Mouse (Mus musculus): Measurements from ENCODE around the gene Fgfr2. TPM values are rescaled to one million over a fixed set of nuclear protein-coding genes. Genes with fewer than 3 reads are reported as not detected.

Fgfr2 gene
- polyA plus RNA-seq, 1 experiment: 114 TPM

DNA sequence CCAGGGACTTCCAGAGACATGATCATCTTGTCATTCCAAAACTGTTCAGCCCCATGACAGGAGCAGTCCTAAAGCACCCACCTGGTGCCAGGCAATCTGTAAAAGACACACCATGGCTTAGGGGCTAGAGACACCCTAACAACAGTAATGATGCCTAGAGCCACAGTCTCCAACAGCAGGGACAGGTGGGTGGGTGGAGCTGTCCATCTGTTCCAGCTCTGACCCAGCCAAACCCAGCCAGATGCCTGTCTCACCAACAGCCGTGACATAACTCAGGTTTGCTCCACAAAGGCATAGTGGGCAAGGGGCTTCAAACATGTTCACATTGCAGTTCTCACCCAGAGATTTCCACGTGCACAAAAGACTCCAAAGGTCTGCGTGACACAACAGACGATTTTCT lies 841.4 kb downstream of the Fgfr2 start:
- no peak overlapping the region for H3K4me3 ChIP-seq (replicated peaks; ENCODE audit: extremely low read depth, low read depth, low read length)
- peaks cover 18% of the 10 kb centered on the region for H3K4me1 ChIP-seq (ENCODE audit: control insufficient read depth, insufficient read depth, low read length)
- TF ChIP-seq POLR2A (IDR thresholded peaks at IDR 0.05; ENCODE audit: borderline replicate concordance, extremely low read depth, low read depth, low read length) (no peak), CTCF (IDR thresholded peaks at IDR 0.05; ENCODE audit: insufficient read depth, low read length) (no peak)
- DNase-seq: no peak
- WGBS: 89% methylated on average over 4 of the region's 4 CpGs

DNA sequence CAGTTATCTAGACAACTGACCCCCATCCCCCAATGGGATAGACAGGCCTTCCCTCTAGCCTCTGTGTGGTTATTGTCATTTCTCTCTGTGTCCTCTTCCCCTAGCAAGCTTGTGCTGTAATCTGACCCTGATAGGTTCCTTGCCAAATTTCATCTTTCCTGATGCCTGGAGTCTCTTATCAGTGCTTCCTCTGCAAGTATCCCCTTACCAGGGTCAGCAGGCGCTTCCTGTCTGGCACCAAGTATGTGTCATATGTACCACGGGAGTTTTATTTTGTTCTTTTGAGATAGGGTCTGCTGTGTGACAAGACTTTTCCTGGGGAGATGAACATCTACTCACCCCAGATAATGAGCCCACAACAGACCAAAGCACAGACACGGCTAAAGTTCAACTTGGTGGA lies 844.5 kb downstream of the Fgfr2 start:
- TF ChIP-seq POLR2A (IDR thresholded peaks at IDR 0.05; ENCODE audit: borderline replicate concordance, extremely low read depth, low read depth, low read length): no peak
- TF ChIP-seq CTCF (IDR thresholded peaks at IDR 0.05; ENCODE audit: insufficient read depth, low read length): no peak
- no peak overlapping the region for H3K4me3 ChIP-seq (replicated peaks; ENCODE audit: extremely low read depth, low read depth, low read length)
- DNase-seq: no peak
- H3K4me1 ChIP-seq (ENCODE audit: control insufficient read depth, insufficient read depth, low read length): peaks cover 6% of the 10 kb centered on the region; the same call in 1 of the 2 replicates
- WGBS: 46% methylated on average over 3 of the region's 3 CpGs

DNA sequence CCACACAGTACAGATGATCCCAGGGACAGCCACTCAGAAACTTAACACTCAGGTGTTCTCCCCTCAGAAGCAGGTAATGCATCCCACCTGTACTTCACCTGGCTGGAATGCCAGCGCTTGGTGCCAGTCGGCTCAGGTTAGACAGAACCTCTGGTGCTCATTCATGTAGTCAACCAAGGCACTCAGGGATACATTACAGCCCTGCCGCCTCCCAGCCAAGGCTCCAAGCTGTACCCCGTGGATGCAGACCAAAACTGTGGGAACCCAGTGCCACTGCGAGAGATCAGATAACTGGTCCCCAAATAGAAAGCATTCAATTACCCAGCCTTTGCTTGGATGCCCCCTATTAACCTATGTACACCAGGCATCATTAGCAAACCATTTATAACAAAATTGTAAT lies 846.9 kb downstream of the Fgfr2 start:
- 95% methylated on average over 5 of the region's 5 CpGs for WGBS
- DNase-seq: no peak
- Histone ChIP-seq H3K4me3 (replicated peaks; ENCODE audit: extremely low read depth, low read depth, low read length) (no peak overlapping the region), H3K4me1 (ENCODE audit: control insufficient read depth, insufficient read depth, low read length) (peaks cover 6% of the 10 kb centered on the region; the same call in 1 of the 2 replicates)
- no peak for TF ChIP-seq CTCF (IDR thresholded peaks at IDR 0.05; ENCODE audit: insufficient read depth, low read length)

DNA sequence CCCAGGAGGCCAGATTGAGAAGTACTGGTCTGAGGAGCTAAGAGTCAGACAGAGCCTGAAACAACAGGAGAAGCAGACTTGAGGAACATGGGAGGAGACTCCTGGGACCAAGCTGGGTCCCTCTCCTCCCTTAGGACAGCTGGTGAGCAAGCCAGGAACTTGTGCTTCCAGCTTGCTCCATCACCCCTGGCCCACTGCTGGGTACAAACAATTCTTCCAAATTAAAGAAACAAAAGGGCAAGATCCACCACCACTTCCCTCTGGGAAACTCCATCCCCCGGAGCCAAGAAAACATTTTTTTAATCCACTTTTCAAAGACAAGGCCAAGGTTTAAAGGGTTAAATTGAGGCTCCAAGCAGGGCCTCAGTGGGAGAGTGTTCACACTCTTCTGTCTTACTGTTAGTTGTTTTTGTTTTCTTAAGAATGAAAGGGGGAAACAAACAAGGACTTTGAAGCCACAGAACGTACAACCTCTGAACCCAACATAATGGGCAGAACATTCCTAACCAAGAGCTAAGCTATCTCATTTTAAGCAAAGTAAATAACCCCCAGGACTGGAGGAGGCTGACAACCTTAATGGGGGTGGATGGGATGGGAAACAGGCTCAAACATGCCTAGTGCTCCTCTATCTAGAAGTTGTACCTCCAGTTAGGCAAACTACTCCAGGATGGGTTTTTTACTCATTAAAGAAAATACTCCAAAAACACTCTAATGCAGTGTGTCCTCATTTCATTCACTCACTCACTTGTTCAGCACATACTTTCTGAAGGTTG lies 849.2 kb downstream of the Fgfr2 start:
- TF ChIP-seq CTCF (IDR thresholded peaks at IDR 0.05; ENCODE audit: insufficient read depth, low read length): no peak
- TF ChIP-seq POLR2A (IDR thresholded peaks at IDR 0.05; ENCODE audit: borderline replicate concordance, extremely low read depth, low read depth, low read length): no peak
- peaks cover 6% of the 10 kb centered on the region; the same call in 1 of the 2 replicates for H3K4me1 ChIP-seq (ENCODE audit: control insufficient read depth, insufficient read depth, low read length)
- no peak for DNase-seq
- H3K4me3 ChIP-seq (replicated peaks; ENCODE audit: extremely low read depth, low read depth, low read length): no peak overlapping the region
- WGBS: 61% methylated on average over 2 of the region's 2 CpGs

DNA sequence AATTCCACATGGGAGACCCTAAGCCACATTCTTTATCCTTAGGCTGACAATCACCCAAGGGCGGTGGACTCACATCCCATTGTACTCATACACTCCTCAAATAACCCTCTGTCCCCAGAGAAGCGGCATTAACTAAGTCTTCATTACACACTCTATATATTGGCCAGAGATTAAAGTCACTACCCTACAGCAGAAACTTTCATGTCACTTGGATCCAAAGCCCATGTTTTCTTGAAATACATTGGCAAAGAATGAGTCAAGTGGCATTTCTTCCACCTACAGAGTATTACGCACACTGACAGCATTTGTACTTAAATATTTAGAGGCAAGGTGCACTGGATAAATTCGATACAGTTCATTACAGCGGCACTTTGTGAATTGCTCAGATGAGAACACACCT lies 850.2 kb downstream of the Fgfr2 start:
- Histone ChIP-seq H3K4me3 (replicated peaks; ENCODE audit: extremely low read depth, low read depth, low read length) (no peak overlapping the region), H3K4me1 (ENCODE audit: control insufficient read depth, insufficient read depth, low read length) (peaks cover 1% of the 10 kb centered on the region; the same call in 1 of the 2 replicates)
- WGBS: 94% methylated on average over 5 of the region's 5 CpGs
- no peak for DNase-seq
- TF ChIP-seq CTCF (IDR thresholded peaks at IDR 0.05; ENCODE audit: insufficient read depth, low read length) (no peak), POLR2A (IDR thresholded peaks at IDR 0.05; ENCODE audit: borderline replicate concordance, extremely low read depth, low read depth, low read length) (no peak)

DNA sequence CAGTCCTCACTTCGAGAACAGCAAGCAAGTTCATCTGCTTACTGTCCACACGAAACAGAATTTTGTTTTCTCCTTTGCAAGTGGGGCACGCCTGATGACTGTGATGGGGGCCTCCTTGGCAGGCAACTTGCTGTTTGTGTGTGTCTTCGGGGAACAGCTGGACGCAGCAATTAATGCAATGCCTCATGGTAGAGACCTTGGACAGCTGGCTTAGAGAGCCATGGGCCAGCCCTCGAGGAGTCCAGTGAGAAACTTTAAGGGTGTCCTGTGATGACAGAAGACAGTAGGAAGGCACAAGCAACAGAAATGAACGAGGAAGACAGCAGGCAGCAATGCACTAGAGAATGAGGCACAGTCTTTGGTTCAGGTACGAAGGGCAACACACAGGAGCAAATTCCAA lies 852.8 kb downstream of the Fgfr2 start:
- Histone ChIP-seq H3K4me1 (ENCODE audit: control insufficient read depth, insufficient read depth, low read length) (no peaks in the 10 kb centered on the region), H3K4me3 (replicated peaks; ENCODE audit: extremely low read depth, low read depth, low read length) (no peak overlapping the region)
- TF ChIP-seq CTCF (IDR thresholded peaks at IDR 0.05; ENCODE audit: insufficient read depth, low read length) (no peak), POLR2A (IDR thresholded peaks at IDR 0.05; ENCODE audit: borderline replicate concordance, extremely low read depth, low read depth, low read length) (no peak)
- WGBS: 71% methylated on average over 8 of the region's 8 CpGs
- no peak for DNase-seq

DNA sequence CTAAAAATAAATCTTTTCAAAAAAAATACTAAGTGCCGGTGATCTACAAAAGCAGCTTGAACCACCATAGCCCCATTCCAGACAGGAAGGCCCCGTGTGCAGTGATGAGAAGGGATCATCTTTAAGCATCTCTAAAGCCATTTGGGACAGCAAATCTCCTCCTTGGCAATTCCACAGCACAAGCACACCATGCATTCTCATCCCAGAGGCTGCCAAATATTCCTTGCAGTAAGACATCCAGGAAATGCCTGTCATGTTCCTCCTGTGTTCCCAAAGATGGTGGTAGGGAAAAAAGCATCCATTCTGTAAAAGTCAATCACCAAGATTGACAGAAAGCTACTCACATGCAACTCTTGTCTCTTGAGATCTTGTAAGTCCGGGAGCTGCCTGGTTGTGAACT lies 853.5 kb downstream of the Fgfr2 start:
- TF ChIP-seq POLR2A (IDR thresholded peaks at IDR 0.05; ENCODE audit: borderline replicate concordance, extremely low read depth, low read depth, low read length) (no peak), CTCF (IDR thresholded peaks at IDR 0.05; ENCODE audit: insufficient read depth, low read length) (no peak)
- no peak for DNase-seq
- Histone ChIP-seq H3K4me1 (ENCODE audit: control insufficient read depth, insufficient read depth, low read length) (no peaks in the 10 kb centered on the region), H3K4me3 (replicated peaks; ENCODE audit: extremely low read depth, low read depth, low read length) (no peak overlapping the region)
- WGBS: 85% methylated on average over 3 of the region's 3 CpGs

DNA sequence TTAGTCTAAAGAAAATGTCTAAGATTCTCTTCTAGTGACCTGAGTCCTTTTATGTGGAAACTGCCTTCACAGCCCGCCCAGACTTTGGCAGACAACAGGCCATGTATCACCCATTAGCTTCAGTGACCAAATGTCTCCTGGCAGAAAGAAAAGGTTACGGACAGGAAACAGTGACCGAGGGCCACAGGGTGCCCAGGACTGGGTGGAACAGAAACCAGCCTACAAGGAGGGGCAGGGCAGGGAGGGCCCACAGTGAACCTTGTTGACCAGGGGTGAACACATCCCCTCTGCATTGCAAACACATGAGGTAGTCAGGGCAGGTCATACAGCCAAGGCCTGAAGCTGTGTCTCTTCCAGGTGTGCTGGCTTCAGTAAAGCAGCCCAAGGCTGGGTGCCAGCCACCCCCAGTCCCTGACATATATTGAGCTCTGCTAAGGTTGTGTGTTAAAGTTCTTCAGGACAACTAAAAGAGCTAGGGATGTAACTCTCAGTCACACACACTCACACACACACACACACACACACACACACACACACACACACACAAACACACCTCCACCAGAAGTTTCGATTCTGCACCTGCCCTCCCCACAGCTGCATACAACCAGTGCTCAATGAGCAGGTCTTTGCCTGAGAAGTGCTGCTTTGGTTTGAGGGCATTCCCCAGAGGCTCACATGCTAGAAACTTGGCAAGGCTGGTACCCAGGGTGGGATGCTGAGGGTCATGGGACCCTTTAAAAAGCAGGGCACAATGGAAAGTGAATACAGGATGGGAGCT lies 855.2 kb downstream of the Fgfr2 start:
- TF ChIP-seq POLR2A (IDR thresholded peaks at IDR 0.05; ENCODE audit: borderline replicate concordance, extremely low read depth, low read depth, low read length) (no peak), CTCF (IDR thresholded peaks at IDR 0.05; ENCODE audit: insufficient read depth, low read length) (no peak)
- 66% methylated on average over 4 of the region's 4 CpGs for WGBS
- no peak overlapping the region for H3K4me3 ChIP-seq (replicated peaks; ENCODE audit: extremely low read depth, low read depth, low read length)

DNA sequence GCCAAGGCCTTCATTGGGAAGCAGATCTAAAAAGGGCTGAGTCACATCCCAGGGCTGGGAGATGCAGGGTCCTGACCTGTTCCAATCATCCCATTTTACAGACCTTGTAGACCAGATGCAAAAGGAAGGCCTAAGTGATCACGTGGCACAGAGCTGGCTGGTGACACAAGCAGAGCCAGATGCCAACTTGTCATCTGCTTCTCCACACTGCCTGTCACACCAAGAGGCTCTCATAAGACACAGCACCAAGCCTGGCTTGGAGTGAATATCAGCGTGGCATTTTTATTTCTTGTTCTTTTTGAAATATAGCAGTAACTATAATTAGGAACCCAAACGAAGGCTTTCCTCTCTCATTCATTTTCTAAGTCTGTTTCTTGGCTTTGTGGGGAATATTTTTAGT lies 858.4 kb downstream of the Fgfr2 start:
- Histone ChIP-seq H3K4me3 (replicated peaks; ENCODE audit: extremely low read depth, low read depth, low read length) (no peak overlapping the region), H3K4me1 (ENCODE audit: control insufficient read depth, insufficient read depth, low read length) (peaks cover 5% of the 10 kb centered on the region; the same call in 1 of the 2 replicates)
- 76% methylated on average over 3 of the region's 3 CpGs for WGBS
- no peak for DNase-seq
- TF ChIP-seq CTCF (IDR thresholded peaks at IDR 0.05; ENCODE audit: insufficient read depth, low read length): no peak
- no peak for TF ChIP-seq POLR2A (IDR thresholded peaks at IDR 0.05; ENCODE audit: borderline replicate concordance, extremely low read depth, low read depth, low read length)

More for the DNA sequence above, 855.2 kb downstream of the Fgfr2 start:
- DNase-seq: no peak
- H3K4me1 ChIP-seq (ENCODE audit: control insufficient read depth, insufficient read depth, low read length): no peaks in the 10 kb centered on the region; the same call in 1 of the 2 replicates
